Mouse (Mus musculus): ENCODE measurements around the gene Neu4.

GRCm38 (mm10) chr1:94051104-94051503, 30.9 kb downstream of the Neu4 start:
- no peak for TF ChIP-seq CTCF (IDR thresholded peaks at IDR 0.05; ENCODE audit: low read depth, low read length)
- TF ChIP-seq POLR2A (IDR thresholded peaks at IDR 0.05; ENCODE audit: insufficient read depth, low read length), result no peak

Measured in ES-Bruce4 (cell line).